Mouse (Mus musculus) kidney, adult 2 months (tissue): ENCODE results near the gene Smg6.

ENCODE experiments used
- CTCF ChIP-seq: fragments of 200-500 bp; conservative IDR thresholded peaks from 2 replicates; pipeline ENCODE4 v1.5.1; 2011; ENCODE audit warnings: low read depth, mild to moderate bottlenecking, control low read depth, low read length, moderate library complexity, mixed read lengths; ENCODE audit not compliant: insufficient read depth, insufficient read length
- POLR2A ChIP-seq: fragments of 200-500 bp; IDR thresholded peaks from one replicate; pipeline ENCODE4 v1.6.1; 2011; ENCODE audit warnings: low read depth, low read length, control low read depth

DNA sequence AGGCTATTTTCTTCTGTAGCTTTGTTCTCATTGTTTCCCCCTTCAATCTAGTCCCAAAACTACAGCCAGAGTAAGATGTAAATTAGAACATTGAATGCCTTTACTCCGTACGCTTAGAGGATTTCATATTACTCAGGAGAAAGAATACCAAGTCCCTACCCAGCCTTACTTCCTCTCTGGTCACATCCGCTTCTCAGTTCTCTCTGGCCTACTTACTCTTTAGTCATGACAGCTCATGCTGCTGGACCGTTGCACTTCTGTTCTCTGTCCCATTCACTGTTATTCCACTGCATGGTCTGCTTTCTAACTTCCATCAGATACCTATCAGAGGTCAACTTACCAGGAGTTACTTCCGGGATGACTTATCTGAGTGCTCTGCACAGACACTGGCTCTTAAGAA, 181.0 kb downstream of the Smg6 start:
- TF ChIP-seq POLR2A, result no peak
- no peak for TF ChIP-seq CTCF
